Mouse (Mus musculus) c-Kit-positive CD71-positive TER-119-positive erythroid progenitor cells, embryonic 14.5 days (primary cell): ENCODE results near the gene Cby1.

Source experiments
- DNase-seq: peaks from one replicate; pipeline ENCODE4 v3.0.0-alpha.2; 2013; ENCODE audit warnings: low spot score

The Cby1 gene

GRCm38 (mm10) chr15:79706603-79707214 lies 47.7 kb downstream of the Cby1 start:
- DNase-seq, result no peak

- DNase-seq, result no peak
Observed at GRCm38 (mm10) chr15:79708229-79708822, 49.3 kb downstream of the Cby1 start.

GRCm38 (mm10) chr15:79715646-79716045 lies 56.6 kb downstream of the Cby1 start:
- DNase-seq, result no peak

GRCm38 (mm10) chr15:79716710-79717109 lies 57.7 kb downstream of the Cby1 start:
- no peak for DNase-seq
